8 mouse cellular contexts compared by ENCODE assay signal in the genomic region with DNA sequence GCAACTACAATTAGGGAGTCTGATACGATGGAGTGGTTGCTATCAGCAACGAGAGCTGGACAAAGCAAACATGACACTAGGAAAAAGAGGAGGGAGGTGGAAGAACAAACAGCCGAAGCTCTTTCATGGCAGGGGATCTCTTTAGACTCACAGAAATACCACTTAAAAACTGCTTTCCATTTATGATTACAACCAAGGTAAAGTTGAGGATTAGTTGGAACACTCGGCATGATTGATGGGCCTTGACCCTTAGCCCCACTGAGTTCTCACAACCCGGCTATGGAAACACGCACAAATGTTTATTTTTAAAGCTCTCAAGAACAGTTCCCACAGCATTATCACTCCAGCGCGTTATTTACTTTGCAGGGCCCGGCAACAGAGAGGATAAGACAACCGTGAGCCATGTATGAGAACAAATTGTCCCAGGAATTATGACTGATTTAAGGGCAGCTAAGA.
DNase-seq lines count a peak whose midpoint lies in the region; ATAC-seq and TF ChIP-seq lines count a peak whose summit lies in the region.
"Had no signal": no experiment of that assay in that cellular context is flagged by ENCODE, and none has a peak within 500 bp of the region (broad histone marks: within the 10 kb centered on the region; RNA-seq: fewer than 3 reads in every experiment).

No protein-coding gene starts in this region.

- no peak overlapping the region for H3K9ac ChIP-seq in heart, embryonic 12.5 days
- H3K9ac ChIP-seq in lung, embryonic 14.5 days, result no peak overlapping the region

- H3K9me3 ChIP-seq in heart, embryonic 12.5 days (replicated peaks), result no peaks in the 10 kb centered on the region
- H3K9me3 ChIP-seq in lung, embryonic 14.5 days (ENCODE audit: low read depth, low read length), result no peaks in the 10 kb centered on the region
- no peaks in the 10 kb centered on the region for H3K9me3 ChIP-seq in limb, embryonic 10.5 days (replicated peaks)

- peak; percentile 27 for DNase-seq in ovary, adult 18-20 months (ENCODE audit: low spot score)
- no peak for DNase-seq in ovary, postnatal 10 days (ENCODE audit: low spot score)
- peak; percentile 43 for DNase-seq in lung, embryonic 14.5 days
- DNase-seq in yolk sac, embryonic 10.5 days (ENCODE audit: low spot score), result peak; percentile 18
- DNase-seq in layer of hippocampus, adult 8-10 months (ENCODE audit: low spot score in 2 of 2), result no peak
- no peak for DNase-seq in limb, embryonic 10.5 days (ENCODE audit: low spot score)
- DNase-seq: thymus, postnatal 25 days had no signal

- H3K4me3 ChIP-seq in heart, embryonic 12.5 days, result no peak overlapping the region
- H3K4me3 ChIP-seq in lung, embryonic 14.5 days (ENCODE audit: low read depth, low read length), result no peak overlapping the region
- no peak overlapping the region for H3K4me3 ChIP-seq in limb, embryonic 10.5 days

- WGBS in heart, embryonic 12.5 days, result 10% methylated on average over 10 of the region's 10 CpGs
- 8% methylated on average over 10 of the region's 10 CpGs for WGBS in lung, embryonic 14.5 days
- 57% methylated on average over 10 of the region's 10 CpGs for WGBS in limb, embryonic 10.5 days

- peaks cover 19% of the 10 kb centered on the region for H3K4me1 ChIP-seq in heart, embryonic 12.5 days (replicated peaks)
- no peaks in the 10 kb centered on the region for H3K4me1 ChIP-seq in lung, embryonic 14.5 days (ENCODE audit: insufficient read depth)
- peaks cover 4% of the 10 kb centered on the region for H3K4me1 ChIP-seq in limb, embryonic 10.5 days

- peak overlapping the region; percentile 55 for H3K27ac ChIP-seq in heart, embryonic 12.5 days (ENCODE audit: poor library complexity, severe bottlenecking)
- H3K27ac ChIP-seq in lung, embryonic 14.5 days (ENCODE audit: low read depth), result no peak overlapping the region
- H3K27ac ChIP-seq in limb, embryonic 10.5 days, result no peak overlapping the region

- TF ChIP-seq CTCF in lung, embryonic 14.5 days (IDR thresholded peaks at IDR 0.05; ENCODE audit: low read depth), result no peak

- peak overlapping the region; percentile 35 for H3K4me2 ChIP-seq in heart, embryonic 12.5 days
- no peak overlapping the region for H3K4me2 ChIP-seq in lung, embryonic 14.5 days

- peak; percentile 73 for ATAC-seq in heart, embryonic 12.5 days (ENCODE audit: insufficient number of reproducible peaks, low FRiP score)
- ATAC-seq in lung, embryonic 14.5 days (ENCODE audit: insufficient read depth), result peak; percentile 56; the same call in 1 of the 2 replicates

- no peaks in the 10 kb centered on the region for H3K36me3 ChIP-seq in heart, embryonic 12.5 days
- H3K36me3 ChIP-seq in lung, embryonic 14.5 days (ENCODE audit: insufficient read depth), result no peaks in the 10 kb centered on the region
- no peaks in the 10 kb centered on the region for H3K36me3 ChIP-seq in limb, embryonic 10.5 days

- H3K27me3 ChIP-seq in heart, embryonic 12.5 days (replicated peaks), result no peaks in the 10 kb centered on the region
- H3K27me3 ChIP-seq in lung, embryonic 14.5 days (ENCODE audit: insufficient read depth, low read length), result no peaks in the 10 kb centered on the region
- H3K27me3 ChIP-seq in limb, embryonic 10.5 days (ENCODE audit: low read depth, poor library complexity, severe bottlenecking), result no peaks in the 10 kb centered on the region; the same call in 1 of the 2 replicates

Comparison
In these comparisons a context has a peak if more than half of its experiments do, and no peak if none do; other contexts are left out.
1. DNase-seq: peak in ovary, adult 18-20 months (single experiment), lung, embryonic 14.5 days (single experiment) and yolk sac, embryonic 10.5 days (single experiment); none in ovary, postnatal 10 days (single experiment), layer of hippocampus, adult 8-10 months (0 of 2) and limb, embryonic 10.5 days (single experiment).